Mouse (Mus musculus): ENCODE measurements at regions not wholly inside any gene's neighbourhood (a gene's known extent, or its start where the extent isn't known, plus 50 kb on each side); places are given as distances from the start of the nearest gene placed in this dataset.

- TF ChIP-seq CTCF (IDR thresholded peaks at IDR 0.05; ENCODE audit: low read depth) (no peak), EP300 (IDR thresholded peaks at IDR 0.05; ENCODE audit: low read depth) (no peak)
These were observed 110.6 kb upstream of the Adra1d start for GRCm38 (mm10) chr2:131672646-131673045.
